Mouse (Mus musculus): ENCODE measurements at regions not wholly inside any gene's neighbourhood (a gene's known extent, or its start where the extent isn't known, plus 50 kb on each side); places are given as distances from the start of the nearest gene placed in this dataset.

GRCm38 (mm10) chr14:61665815-61666214 is 58.6 kb downstream of the Kcnrg start:
- DNase-seq (ENCODE audit: low read depth in 1 of 2, low spot score in 2 of 2) = no peak

GRCm38 (mm10) chr14:61673184-61673583 is 65.9 kb downstream of the Kcnrg start:
- DNase-seq (ENCODE audit: low read depth in 1 of 2, low spot score in 2 of 2) = no peak

DNA sequence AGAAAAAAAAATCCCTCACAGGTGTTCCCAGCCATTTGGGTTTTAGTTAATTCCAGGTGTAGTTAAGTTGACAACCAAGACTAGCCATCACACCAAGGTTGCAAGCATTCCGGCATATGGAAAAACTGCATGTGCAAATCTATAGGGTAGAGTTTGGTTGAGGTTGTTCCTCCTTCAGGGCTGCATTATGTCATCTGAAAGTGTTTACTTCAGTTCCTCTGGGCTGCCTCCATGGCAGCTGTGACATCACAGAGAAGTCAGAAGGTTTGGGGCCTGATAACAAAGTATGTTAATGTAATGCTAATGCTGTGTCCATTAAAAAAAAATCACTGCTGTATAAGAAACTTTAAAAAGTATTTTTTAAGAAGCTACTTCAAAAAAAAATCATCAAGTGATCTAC is 70.8 kb downstream of the Kcnrg start:
- DNase-seq (ENCODE audit: low read depth in 1 of 2, low spot score in 2 of 2) = no peak

DNA sequence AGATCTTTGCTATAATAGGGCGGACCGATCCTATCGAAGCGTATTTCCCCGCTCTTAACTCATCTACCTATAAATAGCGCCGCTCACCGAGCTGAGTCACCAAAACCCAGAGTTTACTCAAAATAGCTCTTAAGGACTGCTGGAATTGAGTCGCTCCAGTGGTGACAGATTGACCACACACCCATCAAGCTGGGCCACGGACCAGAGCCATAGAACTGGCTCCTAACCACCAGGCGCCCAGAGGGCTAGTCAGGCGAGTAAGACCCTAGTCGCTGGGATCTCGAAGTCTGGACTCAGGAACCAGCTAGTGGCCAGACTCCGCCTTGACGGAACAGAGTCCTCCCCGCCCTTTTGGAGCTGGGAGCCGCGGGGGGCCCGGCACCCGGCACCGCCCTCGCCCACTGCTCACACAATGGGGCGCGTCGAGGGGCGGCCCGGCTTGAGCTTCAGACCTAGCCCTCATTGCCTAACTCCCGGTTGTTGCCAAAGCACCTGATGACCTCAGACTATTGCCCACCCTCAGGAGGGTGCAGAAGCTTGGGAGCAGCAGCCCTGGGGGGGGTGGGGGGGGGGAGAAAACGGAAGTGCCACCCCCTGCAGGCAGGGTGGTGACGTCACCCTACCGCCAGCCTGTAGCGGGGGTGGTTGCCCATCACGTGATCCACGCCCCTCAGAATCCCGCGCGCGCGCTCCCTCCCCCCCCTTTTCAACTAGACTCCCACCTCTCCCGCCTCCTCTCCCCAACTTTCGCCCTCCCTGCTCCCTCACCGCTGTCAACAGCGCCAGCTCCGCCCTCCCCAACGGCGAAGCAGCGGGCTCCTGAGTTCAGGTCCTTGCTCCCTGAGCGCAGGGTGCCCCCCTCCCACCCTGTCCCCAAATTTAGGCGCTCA is 73.8 kb downstream of the Kcnrg start:
- peak; percentile 69 to 86 for DNase-seq (ENCODE audit: low read depth in 1 of 2, low spot score in 2 of 2)

- DNase-seq (ENCODE audit: low read depth in 1 of 2, low spot score in 2 of 2) = peak; percentile 74 to 84
Observed at GRCm38 (mm10) chr14:61681708-61682701, 74.7 kb downstream of the Kcnrg start.

- DNase-seq (ENCODE audit: low read depth in 1 of 2, low spot score in 2 of 2) = no peak
Observed at GRCm38 (mm10) chr14:61682721-61683355, 75.6 kb downstream of the Kcnrg start.

GRCm38 (mm10) chr14:61683356-61683740 is 76.1 kb downstream of the Kcnrg start:
- no peak for DNase-seq (ENCODE audit: low read depth in 1 of 2, low spot score in 2 of 2)

GRCm38 (mm10) chr14:61683791-61684411 is 76.6 kb downstream of the Kcnrg start:
- DNase-seq (ENCODE audit: low read depth in 1 of 2, low spot score in 2 of 2) = no peak

DNA sequence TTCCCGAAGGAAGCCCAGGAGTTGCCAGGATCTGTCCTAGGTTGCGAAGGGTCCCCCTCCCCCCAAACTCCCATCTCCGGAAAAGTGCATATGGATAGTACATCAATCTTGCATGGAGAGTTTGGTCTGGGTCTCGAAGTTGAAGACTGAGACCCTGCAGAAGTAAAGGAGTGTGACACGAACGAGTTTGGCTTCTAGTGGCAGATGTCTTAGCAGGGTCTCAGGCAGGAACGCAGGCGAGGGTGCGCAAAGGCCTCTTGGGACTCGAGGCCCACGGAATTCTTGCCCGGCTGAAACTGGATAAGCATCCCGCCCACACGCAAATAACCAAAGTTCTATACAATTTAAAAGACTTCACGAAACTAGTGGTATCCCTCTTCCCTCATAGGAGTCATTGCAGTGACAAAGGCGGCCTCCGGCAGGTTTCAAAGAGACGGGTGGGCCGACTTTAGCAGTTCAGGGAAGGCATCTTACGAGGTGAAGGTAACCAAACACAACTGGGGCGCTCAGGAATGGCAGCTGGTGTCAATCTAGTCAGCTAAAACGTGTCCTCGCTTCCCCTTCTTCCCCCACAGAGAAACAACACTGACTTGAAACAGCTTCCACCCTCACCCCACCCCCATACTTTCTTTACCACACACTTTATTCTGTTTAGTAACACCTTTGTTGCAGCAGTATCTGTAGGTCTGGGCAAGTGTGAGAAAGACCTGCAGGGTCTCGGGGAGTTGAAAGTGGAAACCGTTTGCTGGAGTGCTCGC is 77.4 kb downstream of the Kcnrg start:
- no peak for DNase-seq (ENCODE audit: low read depth in 1 of 2, low spot score in 2 of 2)

DNA sequence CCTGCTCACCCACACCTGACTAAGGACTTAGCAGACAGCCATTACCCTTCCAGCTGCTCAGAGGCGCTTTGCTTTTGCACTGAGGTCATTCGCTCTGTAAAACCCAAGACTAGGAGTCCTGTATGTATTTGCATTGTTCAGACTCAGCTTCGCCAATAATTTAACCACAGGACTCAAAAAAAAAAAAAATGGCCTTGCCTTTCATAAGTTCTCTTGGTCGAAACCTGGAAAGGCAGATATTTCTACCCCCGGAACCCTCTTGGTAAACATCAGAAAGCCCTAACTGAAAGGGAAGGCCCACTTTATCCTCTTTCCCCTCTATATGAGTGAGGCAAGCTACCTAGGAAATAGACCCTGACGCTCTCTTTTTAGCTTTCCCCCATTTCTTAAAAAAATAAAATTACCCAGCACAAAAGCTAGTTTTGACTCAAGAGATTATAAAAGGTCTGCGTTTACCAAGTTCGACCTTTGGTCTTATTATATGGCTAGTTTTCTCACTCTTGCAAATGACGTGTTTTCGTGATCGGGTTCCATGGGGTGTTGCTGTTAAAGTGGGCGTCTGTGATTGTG is 78.1 kb downstream of the Kcnrg start:
- no peak for DNase-seq (ENCODE audit: low read depth in 1 of 2, low spot score in 2 of 2)

DNA sequence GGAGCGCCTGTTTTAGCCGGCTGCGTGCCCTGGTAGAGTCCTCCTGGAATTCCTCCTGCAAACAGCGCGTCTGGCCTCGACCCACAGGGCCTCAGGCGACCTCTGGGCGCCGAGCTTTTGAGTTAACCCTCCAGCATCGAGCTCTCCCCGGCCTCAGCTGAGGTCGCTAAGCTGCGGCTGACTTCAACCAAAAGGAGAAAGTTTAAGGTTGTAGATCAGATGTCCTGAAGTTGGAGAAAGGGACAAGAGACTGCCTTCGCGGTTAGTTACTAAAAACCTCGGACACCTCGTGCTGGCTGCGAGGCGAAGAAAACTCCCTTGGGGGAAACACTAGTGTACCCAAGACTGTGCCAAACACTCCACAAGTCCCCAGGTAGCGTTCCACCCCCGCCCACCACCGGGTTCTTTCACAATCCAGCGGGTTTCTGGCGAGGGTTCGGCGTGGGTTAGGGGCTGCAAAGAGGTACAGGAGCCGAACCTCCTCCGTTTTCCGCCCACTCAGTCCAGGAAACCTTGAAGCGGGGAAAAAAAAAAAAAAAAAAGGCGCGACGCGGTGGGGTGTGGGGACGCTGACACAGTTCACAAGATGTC is 78.9 kb downstream of the Kcnrg start:
- no peak for DNase-seq (ENCODE audit: low read depth in 1 of 2, low spot score in 2 of 2)

DNA sequence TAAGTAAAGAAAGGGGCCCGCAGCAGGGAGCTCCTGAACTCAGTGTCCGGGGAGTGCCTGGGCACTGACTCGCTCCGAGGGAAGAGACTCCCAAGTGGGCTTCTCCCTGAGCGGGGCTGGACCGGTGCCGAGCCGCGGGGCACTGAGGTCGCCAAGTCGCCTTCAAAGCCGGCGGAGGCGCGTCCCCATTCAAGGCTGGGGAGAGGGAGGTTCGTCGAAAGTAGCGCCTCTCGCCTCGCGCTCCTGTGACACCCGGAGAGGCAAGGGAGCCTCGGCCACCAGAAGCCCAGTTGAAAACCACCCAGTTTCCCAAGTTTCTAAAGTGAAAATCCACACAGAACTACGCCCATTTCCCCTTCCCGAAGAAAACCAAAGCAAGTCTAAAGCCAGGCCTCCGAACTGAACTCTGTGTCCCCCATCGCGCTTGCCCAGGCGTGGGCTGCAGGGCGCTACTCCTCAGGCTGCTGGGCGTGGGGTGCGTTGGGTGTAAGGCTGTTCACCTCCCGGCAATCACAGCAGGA is 79.6 kb downstream of the Kcnrg start:
- no peak for DNase-seq (ENCODE audit: low read depth in 1 of 2, low spot score in 2 of 2)

GRCm38 (mm10) chr14:61687346-61688012 is 80.2 kb downstream of the Kcnrg start:
- DNase-seq (ENCODE audit: low read depth in 1 of 2, low spot score in 2 of 2) = no peak

DNA sequence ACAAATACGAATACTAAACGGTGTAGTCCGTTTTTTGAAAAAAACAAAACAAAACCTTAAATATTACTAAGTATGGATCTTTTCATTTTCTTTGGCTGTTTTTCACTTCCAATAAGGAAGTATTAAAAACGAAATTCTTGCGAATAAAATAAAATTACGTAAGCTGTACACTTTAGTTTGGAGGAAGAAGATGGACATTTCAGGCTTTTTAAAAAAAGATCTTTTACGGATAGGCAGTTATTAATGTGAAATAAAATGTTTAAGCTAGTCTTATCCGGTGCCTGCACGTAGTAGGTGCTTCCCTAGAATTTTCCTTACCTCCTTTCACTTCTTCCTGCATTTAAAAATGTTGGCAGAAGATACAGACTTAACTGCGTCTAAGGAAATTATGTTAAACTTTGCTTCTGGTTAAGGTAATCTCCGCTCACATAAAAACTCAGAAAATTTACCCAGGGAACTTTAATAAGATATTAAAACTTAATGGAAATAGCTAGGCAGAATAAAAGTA is 80.8 kb downstream of the Kcnrg start:
- no peak for DNase-seq (ENCODE audit: low read depth in 1 of 2, low spot score in 2 of 2)

DNA sequence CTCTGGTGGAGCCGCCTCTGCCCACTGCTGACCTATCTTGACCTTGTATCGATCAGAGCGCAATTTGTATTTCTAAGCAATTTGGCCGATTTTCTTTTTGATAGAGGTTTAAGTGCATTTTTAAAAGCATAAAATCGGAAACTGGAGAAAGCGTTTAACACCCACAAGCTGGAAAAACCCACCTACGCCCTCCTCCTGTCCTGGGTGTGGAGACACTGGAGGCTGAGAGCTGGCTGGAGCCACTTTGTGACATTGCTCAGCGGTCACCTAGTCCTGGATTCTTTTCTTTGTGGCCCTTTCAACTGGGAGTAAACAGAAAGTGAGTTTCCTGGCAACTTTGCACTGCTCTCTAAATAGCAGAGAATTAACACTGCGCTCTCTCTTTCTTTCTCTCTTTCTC is 81.4 kb downstream of the Kcnrg start:
- DNase-seq (ENCODE audit: low read depth in 1 of 2, low spot score in 2 of 2) = no peak

- DNase-seq (ENCODE audit: low read depth in 1 of 2, low spot score in 2 of 2) = peak in 1 of 2 experiments; percentile 57
Observed at GRCm38 (mm10) chr14:61689281-61689680, 82.0 kb downstream of the Kcnrg start.

- no peak for DNase-seq (ENCODE audit: low read depth in 1 of 2, low spot score in 2 of 2)
Observed at GRCm38 (mm10) chr14:61689776-61690175, 82.5 kb downstream of the Kcnrg start.

DNA sequence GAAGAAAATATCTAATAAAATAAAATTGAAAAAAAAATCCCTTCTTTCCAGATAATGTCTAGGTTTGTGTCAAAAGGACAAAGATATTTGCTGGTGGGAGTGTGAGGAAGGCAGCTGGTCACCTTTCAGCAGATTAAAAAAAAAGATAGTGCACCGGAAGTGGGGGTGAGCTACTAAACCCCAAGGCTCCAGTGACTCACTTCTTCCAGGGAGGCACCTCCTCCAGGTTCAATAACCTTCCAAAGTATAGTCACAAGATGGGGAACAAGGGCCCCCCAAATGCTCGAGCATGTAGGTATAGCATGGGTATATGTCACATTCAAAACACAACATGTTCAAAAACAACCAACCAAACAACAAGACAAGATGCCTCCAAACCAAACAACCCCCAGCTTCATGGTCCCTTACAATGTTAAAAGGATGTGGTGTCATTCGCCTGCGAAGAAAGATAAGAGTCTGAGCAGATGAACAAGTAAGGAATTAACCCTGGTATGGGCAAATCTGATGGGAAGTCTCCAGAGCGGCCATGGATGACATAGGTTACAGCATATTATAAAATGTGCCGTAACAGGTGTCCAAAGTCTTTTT is 84.6 kb downstream of the Kcnrg start:
- DNase-seq (ENCODE audit: low read depth in 1 of 2, low spot score in 2 of 2) = no peak

Data from monocyte, adult 2 months (primary cell).